Comparison of ENCODE assay signal across 24 mouse cellular contexts in the genomic region with DNA sequence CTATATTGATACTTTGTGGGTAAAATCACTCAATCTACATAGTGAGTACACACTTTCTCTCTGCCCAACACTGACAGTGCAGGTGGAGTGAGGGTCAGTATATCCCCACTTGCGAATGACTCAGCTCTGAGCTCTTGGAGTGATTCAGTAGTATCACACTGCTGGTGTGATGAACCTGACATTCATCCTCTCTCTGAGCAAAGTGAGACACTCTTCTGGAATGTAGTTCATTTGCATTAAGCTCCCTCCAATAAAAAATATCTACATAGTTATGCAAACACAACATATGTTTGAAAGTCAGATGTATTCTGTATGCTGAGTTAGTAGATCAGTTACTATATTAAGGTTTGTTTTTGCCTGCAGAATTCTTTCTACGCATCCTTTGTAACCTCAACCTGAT.
DNase-seq lines count a peak whose midpoint lies in the region; ATAC-seq lines count a peak whose summit lies in the region.
"Had no signal": no experiment of that assay in that cellular context is flagged by ENCODE, and none has a peak within 500 bp of the region (broad histone marks: within the 10 kb centered on the region; RNA-seq: fewer than 3 reads in every experiment).

No protein-coding gene starts in this region.

- H3K4me1 ChIP-seq in intestine, embryonic 15.5 days (replicated peaks): no peaks in the 10 kb centered on the region
- H3K4me1 ChIP-seq: forebrain, embryonic 10.5 days; forebrain, embryonic 13.5 days; heart, embryonic 10.5 days; hindbrain, embryonic 12.5 days; hindbrain, embryonic 15.5 days had no signal

- no peaks in the 10 kb centered on the region for H3K9me3 ChIP-seq in intestine, embryonic 15.5 days
- H3K9me3 ChIP-seq: forebrain, embryonic 10.5 days; forebrain, embryonic 13.5 days; heart, embryonic 10.5 days; hindbrain, embryonic 12.5 days; hindbrain, embryonic 15.5 days had no signal

- WGBS in intestine, embryonic 15.5 days: 76% methylated on average over 2 of the region's 2 CpGs

- no peak overlapping the region for H3K4me3 ChIP-seq in intestine, embryonic 15.5 days (replicated peaks)
- H3K4me3 ChIP-seq: forebrain, embryonic 10.5 days; forebrain, embryonic 13.5 days; heart, adult 2 months; heart, embryonic 10.5 days; hindbrain, embryonic 12.5 days; hindbrain, embryonic 15.5 days had no signal

- H3K27ac ChIP-seq in intestine, embryonic 15.5 days: no peak overlapping the region
- H3K27ac ChIP-seq: forebrain, embryonic 10.5 days; forebrain, embryonic 13.5 days; heart, adult 2 months; heart, embryonic 10.5 days; hindbrain, embryonic 12.5 days; hindbrain, embryonic 15.5 days had no signal

- H3K4me2 ChIP-seq in intestine, embryonic 15.5 days (replicated peaks): no peak overlapping the region
- H3K4me2 ChIP-seq: forebrain, embryonic 13.5 days; hindbrain, embryonic 12.5 days; hindbrain, embryonic 15.5 days had no signal

- no peak overlapping the region for H3K9ac ChIP-seq in intestine, embryonic 15.5 days
- H3K9ac ChIP-seq: forebrain, embryonic 13.5 days; hindbrain, embryonic 12.5 days; hindbrain, embryonic 15.5 days had no signal

- H3K36me3 ChIP-seq in intestine, embryonic 15.5 days: no peaks in the 10 kb centered on the region
- H3K36me3 ChIP-seq: forebrain, embryonic 10.5 days; heart, embryonic 10.5 days; hindbrain, embryonic 12.5 days; hindbrain, embryonic 15.5 days had no signal

- no peak for DNase-seq in frontal cortex, postnatal 25 days (ENCODE audit: low spot score in 2 of 2)
- DNase-seq in left cerebral cortex, adult 9 months (ENCODE audit: low spot score in 2 of 2): peak; percentile 1 to 3
- DNase-seq in left cerebral cortex, adult 8-10 months (ENCODE audit: low spot score in 2 of 2): no peak
- DNase-seq in right cerebral cortex, adult 18-20 months: peak; percentile 1
- no peak for DNase-seq in right cerebral cortex, postnatal 25 days
- no peak for DNase-seq in cerebellum, postnatal 4 days (ENCODE audit: low spot score in 2 of 2)
- DNase-seq: adrenal gland, adult 2 months; adrenal gland, postnatal 14 days; cerebellum, adult 11-12 months; cerebellum, adult 8-10 months; cerebellum, postnatal 10 days; cerebellum, postnatal 36 days; gastrocnemius, postnatal 10 days; gastrocnemius, postnatal 36 days; heart, adult 2 months had no signal

- no peaks in the 10 kb centered on the region for H3K27me3 ChIP-seq in intestine, embryonic 15.5 days (replicated peaks)
- H3K27me3 ChIP-seq: forebrain, embryonic 13.5 days; hindbrain, embryonic 12.5 days; hindbrain, embryonic 15.5 days; Patski had no signal

- peak; percentile 97 for ATAC-seq in frontal cortex, adult (ENCODE audit: low TSS enrichment)
- ATAC-seq in intestine, embryonic 15.5 days: no peak
- ATAC-seq: forebrain, embryonic 13.5 days; forebrain, embryonic 16.5 days; Patski had no signal

Comparison
In these comparisons a context has a peak if more than half of its experiments do, and no peak if none do; other contexts are left out.
1. DNase-seq: peak in left cerebral cortex, adult 9 months (2 of 2) and right cerebral cortex, adult 18-20 months (single experiment); none in frontal cortex, postnatal 25 days (0 of 2), left cerebral cortex, adult 8-10 months (0 of 2), right cerebral cortex, postnatal 25 days (single experiment) and cerebellum, postnatal 4 days (0 of 2).